Mouse (Mus musculus): ENCODE results near the gene Gm17387. TPM values are rescaled to one million over a fixed set of nuclear protein-coding genes. Genes with fewer than 3 reads are reported as not detected.
"Not testable (repeated sequence)": the region's sequence is repeated elsewhere in the genome, so short reads cannot be mapped to it uniquely, and the experiment has no call there.

Gm17387 gene
- polyA plus RNA-seq, 1 experiment from 2014 or later, result not detected

GRCm38 (mm10) chr7:141010593-141010992 lies 18.3 kb upstream of the Gm17387 start, which contains the start of gene Ifitm3:
Ifitm3 (minus strand) TSS chr7:141010770.
- Histone ChIP-seq H3K36me3 (ENCODE audit: control insufficient read depth, insufficient read depth, low read length) (no peaks in the 10 kb centered on the region), H3K4me2 (ENCODE audit: low read length) (peak within 1 kb of the TSS; percentile 7; the same call in 1 of the 2 replicates), H3K9me3 (replicated peaks; ENCODE audit: control insufficient read depth, low read length, poor library complexity, severe bottlenecking) (no peaks in the 10 kb centered on the region), H3K4me3 (ENCODE audit: low read depth, low read length) (no peak within 1 kb of the TSS), H3K27me3 (ENCODE audit: control insufficient read depth, insufficient read depth, low read depth, low read length) (no peaks in the 10 kb centered on the region), H3K27ac (ENCODE audit: low read length) (no peak within 1 kb of the TSS), H3K4me1 (ENCODE audit: control insufficient read depth, insufficient read depth, low read length) (no peaks in the 10 kb centered on the region), H3K9ac (ENCODE audit: low read depth, low read length) (no peak within 1 kb of the TSS)
- ATAC-seq, result no peak
- WGBS, result 32% methylated on average over 10 of the region's 10 CpGs

GRCm38 (mm10) chr7:141011238-141011770 lies 17.6 kb upstream of the Gm17387 start:
- Histone ChIP-seq H3K9me3 (replicated peaks; ENCODE audit: control insufficient read depth, low read length, poor library complexity, severe bottlenecking) (no peaks in the 10 kb centered on the region), H3K4me1 (ENCODE audit: control insufficient read depth, insufficient read depth, low read length) (no peaks in the 10 kb centered on the region), H3K27me3 (ENCODE audit: control insufficient read depth, insufficient read depth, low read depth, low read length) (no peaks in the 10 kb centered on the region), H3K4me2 (ENCODE audit: low read length) (no peak overlapping the region), H3K9ac (ENCODE audit: low read depth, low read length) (no peak overlapping the region), H3K27ac (ENCODE audit: low read length) (no peak overlapping the region), H3K36me3 (ENCODE audit: control insufficient read depth, insufficient read depth, low read length) (no peaks in the 10 kb centered on the region), H3K4me3 (ENCODE audit: low read depth, low read length) (no peak overlapping the region)
- 88% methylated on average over 7 of the region's 7 CpGs for WGBS
- no peak for ATAC-seq

- Histone ChIP-seq H3K27me3 (ENCODE audit: control insufficient read depth, insufficient read depth, low read depth, low read length) (no peaks in the 10 kb centered on the region), H3K9ac (ENCODE audit: low read depth, low read length) (no peak overlapping the region), H3K9me3 (replicated peaks; ENCODE audit: control insufficient read depth, low read length, poor library complexity, severe bottlenecking) (no peaks in the 10 kb centered on the region), H3K4me3 (ENCODE audit: low read depth, low read length) (no peak overlapping the region), H3K27ac (ENCODE audit: low read length) (no peak overlapping the region), H3K4me1 (ENCODE audit: control insufficient read depth, insufficient read depth, low read length) (no peaks in the 10 kb centered on the region), H3K36me3 (ENCODE audit: control insufficient read depth, insufficient read depth, low read length) (no peaks in the 10 kb centered on the region), H3K4me2 (ENCODE audit: low read length) (no peak overlapping the region)
- 85% methylated on average over 10 of the region's 10 CpGs for WGBS
- ATAC-seq, result no peak
These were observed 11.9 kb upstream of the Gm17387 start for GRCm38 (mm10) chr7:141016707-141017697.

DNA sequence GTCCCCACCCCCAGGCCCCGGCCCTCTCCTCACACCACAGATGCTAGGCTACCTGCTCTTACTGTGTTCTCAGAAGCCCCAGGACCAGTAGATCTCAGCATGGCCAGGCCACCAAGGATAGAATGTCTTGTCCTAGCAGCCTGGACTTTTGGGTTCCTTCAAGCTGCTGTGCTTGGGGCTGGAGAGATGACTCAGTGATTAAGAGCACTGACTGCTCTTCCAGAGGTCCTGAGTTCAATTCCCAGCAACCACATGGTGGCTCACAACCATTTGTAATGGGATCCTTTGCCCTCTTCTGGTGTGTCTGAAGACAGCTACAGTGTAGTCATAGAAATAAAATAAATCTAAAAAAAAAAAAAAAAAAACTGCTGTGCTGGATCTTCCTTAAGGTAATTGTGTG lies 11.1 kb upstream of the Gm17387 start, which contains the start of gene Ifitm6:
TSS of gene Ifitm6 (minus strand) at position 101 of the 400 bp plus-strand sequence.
- 100% methylated on average over 1 of the region's 1 CpGs for WGBS
- not testable (repeated sequence) for H3K9me3 ChIP-seq (replicated peaks; ENCODE audit: control insufficient read depth, low read length, poor library complexity, severe bottlenecking)

DNA sequence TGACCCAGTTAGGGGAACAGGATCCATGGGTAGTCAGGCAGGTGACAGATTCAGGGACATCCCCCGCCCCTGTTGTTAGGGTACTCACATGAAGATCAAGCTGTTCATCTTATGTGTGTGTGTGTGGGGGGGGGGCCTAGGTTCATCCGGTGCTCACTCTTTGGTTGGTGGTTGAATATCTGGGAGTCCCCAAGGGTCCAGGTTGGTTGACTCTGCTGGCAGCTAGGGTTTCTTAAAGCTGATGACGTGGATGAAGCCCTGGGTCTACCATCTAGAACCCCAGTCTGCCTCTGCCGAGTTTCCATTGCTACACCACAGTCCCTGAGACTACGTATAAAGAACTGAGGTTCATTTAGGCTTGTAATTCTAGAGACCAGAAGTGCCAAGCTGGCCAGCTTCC lies 9.9 kb upstream of the Gm17387 start:
- ATAC-seq, result no peak
- WGBS, result 93% methylated on average over 5 of the region's 5 CpGs

More for the DNA sequence above, 11.1 kb upstream of the Gm17387 start, which contains the start of gene Ifitm6:
- H3K4me1 ChIP-seq (ENCODE audit: control insufficient read depth, insufficient read depth, low read length); H3K36me3 ChIP-seq (ENCODE audit: control insufficient read depth, insufficient read depth, low read length); H3K27me3 ChIP-seq (ENCODE audit: control insufficient read depth, insufficient read depth, low read depth, low read length); ATAC-seq; H3K4me2 ChIP-seq (ENCODE audit: low read length); H3K27ac ChIP-seq (ENCODE audit: low read length); H3K9ac ChIP-seq (ENCODE audit: low read depth, low read length); H3K4me3 ChIP-seq (ENCODE audit: low read depth, low read length): not testable (repeated sequence)

GRCm38 (mm10) chr7:141021489-141022449 lies 7.2 kb upstream of the Gm17387 start:
- Histone ChIP-seq H3K9me3 (replicated peaks; ENCODE audit: control insufficient read depth, low read length, poor library complexity, severe bottlenecking) (no peaks in the 10 kb centered on the region), H3K4me1 (ENCODE audit: control insufficient read depth, insufficient read depth, low read length) (peaks cover 11% of the 10 kb centered on the region), H3K36me3 (ENCODE audit: control insufficient read depth, insufficient read depth, low read length) (no peaks in the 10 kb centered on the region), H3K27ac (ENCODE audit: low read length) (no peak overlapping the region), H3K4me2 (ENCODE audit: low read length) (no peak overlapping the region), H3K27me3 (ENCODE audit: control insufficient read depth, insufficient read depth, low read depth, low read length) (no peaks in the 10 kb centered on the region), H3K9ac (ENCODE audit: low read depth, low read length) (no peak overlapping the region), H3K4me3 (ENCODE audit: low read depth, low read length) (no peak overlapping the region)
- WGBS, result 88% methylated on average over 14 of the region's 14 CpGs
- no peak for ATAC-seq

More for the DNA sequence above, 9.9 kb upstream of the Gm17387 start:
- H3K4me1 ChIP-seq (ENCODE audit: control insufficient read depth, insufficient read depth, low read length), result no peaks in the 10 kb centered on the region
- H3K27ac ChIP-seq (ENCODE audit: low read length), result no peak overlapping the region
- H3K27me3 ChIP-seq (ENCODE audit: control insufficient read depth, insufficient read depth, low read depth, low read length), result no peaks in the 10 kb centered on the region
- no peak overlapping the region for H3K9ac ChIP-seq (ENCODE audit: low read depth, low read length)
- no peaks in the 10 kb centered on the region for H3K9me3 ChIP-seq (replicated peaks; ENCODE audit: control insufficient read depth, low read length, poor library complexity, severe bottlenecking)
- no peak overlapping the region for H3K4me3 ChIP-seq (ENCODE audit: low read depth, low read length)
- H3K36me3 ChIP-seq (ENCODE audit: control insufficient read depth, insufficient read depth, low read length), result no peaks in the 10 kb centered on the region
- no peak overlapping the region for H3K4me2 ChIP-seq (ENCODE audit: low read length)

GRCm38 (mm10) chr7:141024865-141025838 lies 3.8 kb upstream of the Gm17387 start:
- no peak overlapping the region for H3K9ac ChIP-seq (ENCODE audit: low read depth, low read length)
- H3K4me1 ChIP-seq (ENCODE audit: control insufficient read depth, insufficient read depth, low read length), result peaks cover 11% of the 10 kb centered on the region
- no peak overlapping the region for H3K4me2 ChIP-seq (ENCODE audit: low read length)
- H3K27ac ChIP-seq (ENCODE audit: low read length), result peak overlapping the region; percentile 70
- WGBS, result 22% methylated on average over 5 of the region's 6 CpGs
- H3K9me3 ChIP-seq (replicated peaks; ENCODE audit: control insufficient read depth, low read length, poor library complexity, severe bottlenecking), result no peaks in the 10 kb centered on the region
- no peaks in the 10 kb centered on the region for H3K36me3 ChIP-seq (ENCODE audit: control insufficient read depth, insufficient read depth, low read length)
- H3K4me3 ChIP-seq (ENCODE audit: low read depth, low read length), result no peak overlapping the region
- H3K27me3 ChIP-seq (ENCODE audit: control insufficient read depth, insufficient read depth, low read depth, low read length), result no peaks in the 10 kb centered on the region
- ATAC-seq, result peak; percentile 83

Data from midbrain, embryonic 16.5 days (tissue).